Mouse (Mus musculus) thymus, postnatal 25 days (tissue): ENCODE measurements around the gene Zfp804b.
"Not testable (repeated sequence)": the region's sequence is repeated elsewhere in the genome, so short reads cannot be mapped to it uniquely, and the experiment has no call there.

Experiments
- DNase-seq: peaks from one replicate; pipeline ENCODE4 v3.0.0; 2022

The Zfp804b gene

DNA sequence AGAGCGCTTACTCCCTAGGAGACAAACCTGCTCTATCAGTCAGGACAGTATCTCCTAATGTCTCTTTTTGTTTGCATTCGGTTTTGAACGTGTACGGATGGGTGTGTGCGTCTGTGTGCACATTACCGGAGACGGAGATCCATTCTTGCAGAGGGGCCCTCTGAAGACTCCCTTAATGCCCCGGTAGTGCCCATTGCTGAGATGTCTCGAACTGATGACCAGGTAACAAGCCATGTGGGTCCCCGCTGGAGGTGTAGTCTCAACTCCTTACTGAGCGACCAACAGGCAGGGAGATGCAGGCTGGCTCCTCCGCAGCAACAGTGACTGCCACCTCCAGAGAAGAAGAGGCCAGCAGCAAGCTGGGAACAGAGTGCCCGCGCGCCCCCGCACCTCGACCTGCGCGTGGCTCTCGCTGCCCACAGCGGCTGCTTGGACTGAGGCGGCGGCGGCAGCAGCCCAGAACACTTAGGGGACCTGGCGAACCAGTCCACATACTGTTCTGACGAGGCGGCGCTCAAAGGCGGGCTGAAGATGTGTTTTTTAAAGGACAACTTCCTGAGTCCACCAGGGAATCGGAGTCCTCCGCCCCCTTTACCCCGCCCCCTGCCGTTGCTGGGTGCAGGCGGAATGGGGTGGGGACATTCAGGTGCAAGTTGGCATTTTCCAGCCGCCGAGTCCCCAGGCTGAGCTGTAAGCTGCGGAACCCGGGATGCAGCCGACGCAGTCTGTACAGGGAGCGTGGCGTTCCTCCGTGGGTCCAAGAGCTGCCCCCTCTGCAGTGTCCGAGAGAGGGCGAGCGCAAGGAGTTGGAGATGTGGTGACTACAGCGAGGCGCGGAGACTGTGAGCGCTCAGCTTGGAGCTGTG, at the start of gene Zfp804b:
Gene Zfp804b (minus strand): TSS at position 612 of the 866 bp plus-strand sequence.
- DNase-seq, result no peak

GRCm38 (mm10) chr5:7364616-7365015, 20.1 kb upstream of the Zfp804b start:
- not testable (repeated sequence) for DNase-seq

DNA sequence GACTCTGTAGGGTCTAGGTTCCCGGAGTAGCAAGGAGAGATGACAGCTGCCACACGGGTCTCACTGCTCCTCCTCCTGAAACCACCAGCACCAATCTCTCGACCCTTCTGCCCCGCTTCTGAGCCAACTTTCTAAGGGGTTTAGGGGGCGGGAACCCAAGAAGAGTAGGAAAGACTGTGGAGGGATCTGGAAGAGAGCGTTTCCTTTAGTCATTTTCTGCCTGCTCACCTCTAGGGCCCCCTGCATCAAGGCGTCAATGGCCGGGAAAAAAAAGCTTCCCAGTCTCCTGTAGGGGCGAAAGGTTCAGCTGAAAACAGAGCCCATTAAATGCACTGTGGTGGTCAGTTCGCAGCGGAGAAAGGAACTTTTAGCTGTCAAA, 444 bp upstream of the Zfp804b start:
- DNase-seq, result no peak

- no peak for DNase-seq
These were observed 19.0 kb downstream of the Zfp804b start for GRCm38 (mm10) chr5:7325594-7325993.

GRCm38 (mm10) chr5:7303819-7304218, 40.7 kb downstream of the Zfp804b start, which contains the start of gene Tex47:
TSS of gene Tex47 (plus strand) at chr5:7304119.
- no peak for DNase-seq

GRCm38 (mm10) chr5:7302969-7303368, 41.6 kb downstream of the Zfp804b start:
- no peak for DNase-seq

- DNase-seq, result no peak
These were observed 60.2 kb downstream of the Zfp804b start for GRCm38 (mm10) chr5:7284336-7284735.

- DNase-seq, result no peak
These were observed 67.7 kb downstream of the Zfp804b start for GRCm38 (mm10) chr5:7276659-7277455.

- DNase-seq, result no peak
These were observed 167.0 kb downstream of the Zfp804b start for GRCm38 (mm10) chr5:7177589-7177988.

- DNase-seq, result no peak
These were observed 204.9 kb downstream of the Zfp804b start for GRCm38 (mm10) chr5:7139658-7140057.

DNA sequence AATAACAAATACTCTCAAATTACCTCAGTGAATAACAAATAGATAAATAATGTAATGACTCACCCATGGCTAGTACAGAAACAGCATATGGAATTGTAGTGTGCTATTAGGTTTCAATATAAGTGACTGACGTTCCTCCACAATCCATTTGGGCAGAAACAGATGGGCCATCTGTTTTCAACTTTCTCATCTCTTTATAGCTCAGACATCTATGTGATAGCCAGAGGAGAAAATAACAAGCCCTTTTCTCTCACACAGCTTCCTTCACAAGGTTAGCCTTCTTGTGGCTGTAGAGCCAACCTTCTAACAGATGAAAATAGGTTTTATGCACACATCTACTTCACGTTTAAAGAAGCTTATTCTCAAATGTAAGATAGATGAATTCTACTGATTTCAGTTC, 242.2 kb downstream of the Zfp804b start:
- no peak for DNase-seq

GRCm38 (mm10) chr5:7073936-7074631, 270.5 kb downstream of the Zfp804b start:
- DNase-seq, result no peak

GRCm38 (mm10) chr5:7007468-7007867, 337.1 kb downstream of the Zfp804b start:
- DNase-seq, result no peak

GRCm38 (mm10) chr5:6983993-6984392, 360.6 kb downstream of the Zfp804b start:
- DNase-seq, result no peak

GRCm38 (mm10) chr5:6934837-6935236, 409.7 kb downstream of the Zfp804b start:
- no peak for DNase-seq

GRCm38 (mm10) chr5:6911290-6911689, 433.3 kb downstream of the Zfp804b start:
- DNase-seq, result no peak

- no peak for DNase-seq
These were observed 463.2 kb downstream of the Zfp804b start for GRCm38 (mm10) chr5:6881396-6881795.

DNA sequence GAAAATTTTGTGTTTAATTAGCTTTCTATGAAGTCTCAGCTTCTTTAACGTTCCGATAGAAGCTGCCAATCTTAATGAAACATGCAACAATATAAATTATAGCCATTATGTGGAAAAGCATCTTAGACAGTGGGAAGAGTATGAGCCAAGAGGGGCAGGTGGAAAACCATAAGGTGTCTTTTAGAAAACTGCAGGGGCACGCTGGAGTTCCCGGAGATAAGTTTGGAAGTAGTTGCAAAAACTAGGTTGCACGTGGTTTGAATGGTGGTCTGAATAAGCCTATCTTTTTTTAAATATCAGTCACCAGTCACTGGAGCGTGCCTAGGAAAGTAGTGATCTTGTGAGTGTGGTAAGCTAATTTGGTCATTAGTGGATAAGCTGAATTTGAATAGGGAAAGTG, 473.0 kb downstream of the Zfp804b start:
- no peak for DNase-seq

DNA sequence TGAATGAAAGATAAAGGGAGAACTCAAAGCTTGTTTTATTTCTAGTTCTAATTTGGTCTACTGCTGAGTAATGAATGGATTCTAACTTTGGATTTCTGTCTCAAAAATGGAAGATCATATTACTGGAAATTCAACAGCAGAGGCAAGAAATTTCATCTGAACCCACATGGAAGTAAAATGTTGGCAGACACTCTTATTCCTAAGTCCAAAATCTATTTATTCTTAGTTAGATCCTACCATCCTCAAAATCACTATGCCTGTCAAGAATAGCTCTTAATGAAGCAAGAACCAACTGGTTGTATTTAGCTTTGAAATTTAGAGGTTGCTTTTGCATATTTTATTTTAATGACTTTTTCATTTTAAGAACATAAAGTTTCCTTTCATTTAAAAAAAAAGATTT, 473.6 kb downstream of the Zfp804b start:
- no peak for DNase-seq

- DNase-seq, result no peak
These were observed 549.2 kb downstream of the Zfp804b start for GRCm38 (mm10) chr5:6795396-6795795.

DNA sequence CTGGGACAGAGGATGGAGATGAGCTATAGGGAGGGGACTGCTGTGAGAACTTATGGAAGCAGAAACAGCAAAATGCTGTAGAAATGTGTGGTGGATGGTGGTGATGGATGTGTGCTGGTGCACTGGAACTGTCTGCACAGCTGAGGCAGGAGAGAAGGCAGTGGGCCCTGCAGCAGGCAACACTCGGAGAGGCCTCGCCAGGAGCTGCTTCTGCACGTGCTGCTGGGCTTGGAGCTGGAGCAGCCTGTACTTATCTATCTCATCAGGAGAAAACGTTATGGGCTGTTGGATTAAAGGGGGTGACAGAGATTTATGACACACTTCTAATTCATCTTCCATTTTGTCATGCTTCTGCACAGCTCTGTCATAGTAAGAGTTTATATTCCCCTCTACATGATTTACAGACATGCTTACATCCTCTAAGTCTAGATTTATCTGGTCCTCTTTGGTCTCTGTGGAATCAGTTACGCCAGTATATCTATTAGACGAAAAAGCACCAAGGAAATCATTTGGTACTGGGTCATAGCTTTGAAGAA, 575.1 kb downstream of the Zfp804b start:
- no peak for DNase-seq
